Mouse (Mus musculus) hindbrain, embryonic 14.5 days (tissue): ENCODE measurements around the gene Tbl1x. TPM values are rescaled to one million over a fixed set of nuclear protein-coding genes. Genes with fewer than 3 reads are reported as not detected.
"Not testable (repeated sequence)": the region's sequence is repeated elsewhere in the genome, so short reads cannot be mapped to it uniquely, and the experiment has no call there.

Experiments used
- ATAC-seq: fragments of 200-750 bp; cut with Nextera tagmentation; 2 replicates; pipeline ENCODE4 v1.8.0; 2017; ENCODE audit warnings: moderate number of reproducible peaks, mild to moderate bottlenecking, moderate TSS enrichment, moderate library complexity; ENCODE audit not compliant: low FRiP score
- DNase-seq: peaks from one replicate; pipeline ENCODE4 v3.0.0-alpha.2; 2015; ENCODE audit warnings: low spot score
- H3K27ac ChIP-seq: fragments of 300-500 bp; sonication (generic); 2 replicates; pipeline ENCODE4 v1.5.1; 2014; ENCODE audit warnings: mild to moderate bottlenecking, moderate library complexity
- H3K27me3 ChIP-seq: fragments of 300-500 bp; sonication (generic); 2 replicates; pipeline ENCODE4 v1.6.1; 2014; ENCODE audit warnings: mild to moderate bottlenecking, low read length, mixed read lengths; ENCODE audit not compliant: control insufficient read depth, insufficient read depth
- H3K36me3 ChIP-seq: fragments of 300-500 bp; sonication (generic); replicated peaks from 2 replicates; pipeline ENCODE4 v1.6.1; 2014; ENCODE audit not compliant: control insufficient read depth, insufficient read depth
- H3K4me1 ChIP-seq: fragments of 300-500 bp; sonication (generic); replicated peaks from 2 replicates; pipeline ENCODE4 v1.6.1; 2014; ENCODE audit warnings: antibody characterized with exemption, low read length, mixed read lengths; ENCODE audit not compliant: control insufficient read depth, insufficient read depth
- H3K4me2 ChIP-seq: fragments of 300-500 bp; sonication (generic); replicated peaks from 2 replicates; pipeline ENCODE4 v1.6.1; 2014; ENCODE audit warnings: mild to moderate bottlenecking, moderate library complexity
- H3K4me3 ChIP-seq: fragments of 300-500 bp; sonication (generic); replicated peaks from 2 replicates; pipeline ENCODE4 v1.5.1; 2014; ENCODE audit warnings: mild to moderate bottlenecking, low read length
- H3K9ac ChIP-seq: fragments of 300-500 bp; sonication (generic); 2 replicates; pipeline ENCODE4 v1.6.1; 2014
- H3K9me3 ChIP-seq: fragments of 300-500 bp; sonication (generic); 2 replicates; pipeline ENCODE4 v1.6.1; 2016; ENCODE audit warnings: low read length; ENCODE audit not compliant: control insufficient read depth
- WGBS: fragments of 180-500 bp; shearing (Covaris S2); extraction: QIAGEN DNeasy Blood & Tissue Kit; methylation state at CpG from one replicate; pipeline ENCODE4 v1.1.7; 2014; 5-methylcytosine and 5-hydroxymethylcytosine counted together
- polyA plus RNA-seq: library from polyadenylated mRNA; unstranded; fragments of >200 nt; fragmentation: Nextera tagmentation; extraction: Ambion mirVana; gene quantifications from 2 replicates; pipeline ENCODE4 v1.2.1, GENCODE M21; 2014

Gene Tbl1x
- polyA plus RNA-seq, 1 experiment from 2014 or later: 46.0 TPM

DNA sequence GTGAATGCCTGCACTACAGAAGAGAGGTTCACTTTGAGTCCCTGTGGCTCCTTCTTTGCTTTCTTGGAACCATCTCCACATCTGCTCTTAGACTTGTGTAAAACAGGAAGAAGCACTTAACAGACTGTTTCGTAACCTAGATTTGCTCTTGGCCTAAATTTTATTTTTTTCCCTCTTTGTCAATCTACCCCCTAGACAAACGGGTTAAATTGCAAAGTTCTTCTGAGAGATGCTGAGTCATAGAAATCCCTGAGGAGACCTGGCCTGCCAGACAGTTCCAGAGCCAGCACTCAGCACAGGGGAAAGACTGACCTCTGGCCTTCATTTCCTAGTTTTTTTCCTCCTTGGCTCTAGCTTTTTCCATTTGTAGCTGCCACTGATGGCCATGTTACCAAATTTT is 23.1 kb downstream of the Tbl1x start:
- no peak overlapping the region for H3K4me3 ChIP-seq
- H3K27ac ChIP-seq: no peak overlapping the region
- H3K36me3 ChIP-seq: no peaks in the 10 kb centered on the region
- H3K27me3 ChIP-seq: no peaks in the 10 kb centered on the region
- DNase-seq (no peak), ATAC-seq (no peak)
- H3K9me3 ChIP-seq: no peaks in the 10 kb centered on the region
- no peak overlapping the region for H3K9ac ChIP-seq
- no peak overlapping the region for H3K4me2 ChIP-seq
- 88% methylated on average over 2 of the region's 2 CpGs for WGBS
- no peaks in the 10 kb centered on the region for H3K4me1 ChIP-seq

DNA sequence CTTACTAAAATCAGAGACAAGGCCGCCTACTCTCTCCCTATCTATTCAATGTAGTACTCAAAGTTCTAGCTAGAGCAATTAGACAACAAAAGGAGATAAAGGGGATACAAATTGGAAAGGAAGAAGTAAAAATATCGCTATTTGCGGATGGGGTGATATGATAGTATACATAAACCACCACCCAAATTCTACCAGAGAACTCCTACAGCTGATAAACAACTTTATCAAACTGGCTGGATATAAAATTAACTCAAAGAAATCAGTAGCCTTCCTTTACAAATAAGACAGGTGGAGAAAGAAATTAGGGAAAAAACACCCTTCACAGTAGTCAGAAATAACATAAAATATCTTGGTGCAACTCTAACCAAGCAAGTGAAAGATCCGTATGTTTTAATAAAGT is 29.0 kb downstream of the Tbl1x start:
- H3K27me3 ChIP-seq, H3K4me2 ChIP-seq, H3K36me3 ChIP-seq, DNase-seq, H3K4me1 ChIP-seq, H3K9ac ChIP-seq, H3K4me3 ChIP-seq, ATAC-seq, H3K9me3 ChIP-seq, H3K27ac ChIP-seq: not testable (repeated sequence)
- 87% methylated on average over 4 of the region's 4 CpGs for WGBS

- Histone ChIP-seq H3K9me3 (no peaks in the 10 kb centered on the region), H3K27ac (no peak overlapping the region), H3K4me3 (no peak overlapping the region), H3K4me2 (no peak overlapping the region), H3K4me1 (no peaks in the 10 kb centered on the region), H3K9ac (no peak overlapping the region), H3K36me3 (no peaks in the 10 kb centered on the region), H3K27me3 (no peaks in the 10 kb centered on the region)
- DNase-seq (no peak), ATAC-seq (no peak)
Measured at GRCm38 (mm10) chrX:77544003-77544402, 33.2 kb downstream of the Tbl1x start.

- WGBS: 78% methylated on average over 4 of the region's 4 CpGs
- H3K9ac ChIP-seq: no peak overlapping the region
- no peak for ATAC-seq
Measured at GRCm38 (mm10) chrX:77544550-77544949, 33.7 kb downstream of the Tbl1x start.

GRCm38 (mm10) chrX:77545362-77546078 is 34.7 kb downstream of the Tbl1x start:
- ATAC-seq (no peak), DNase-seq (no peak)
- H3K4me2 ChIP-seq: no peak overlapping the region
- no peaks in the 10 kb centered on the region for H3K27me3 ChIP-seq
- H3K27ac ChIP-seq: no peak overlapping the region
- H3K36me3 ChIP-seq: no peaks in the 10 kb centered on the region
- no peaks in the 10 kb centered on the region for H3K4me1 ChIP-seq
- no peaks in the 10 kb centered on the region for H3K9me3 ChIP-seq
- H3K4me3 ChIP-seq: no peak overlapping the region
- no peak overlapping the region for H3K9ac ChIP-seq

More at GRCm38 (mm10) chrX:77544550-77544949, 33.7 kb downstream of the Tbl1x start:
- no peaks in the 10 kb centered on the region for H3K27me3 ChIP-seq
- no peak overlapping the region for H3K4me3 ChIP-seq
- DNase-seq: no peak
- no peaks in the 10 kb centered on the region for H3K4me1 ChIP-seq
- no peak overlapping the region for H3K27ac ChIP-seq
- no peaks in the 10 kb centered on the region for H3K9me3 ChIP-seq
- H3K4me2 ChIP-seq: no peak overlapping the region
- H3K36me3 ChIP-seq: no peaks in the 10 kb centered on the region

DNA sequence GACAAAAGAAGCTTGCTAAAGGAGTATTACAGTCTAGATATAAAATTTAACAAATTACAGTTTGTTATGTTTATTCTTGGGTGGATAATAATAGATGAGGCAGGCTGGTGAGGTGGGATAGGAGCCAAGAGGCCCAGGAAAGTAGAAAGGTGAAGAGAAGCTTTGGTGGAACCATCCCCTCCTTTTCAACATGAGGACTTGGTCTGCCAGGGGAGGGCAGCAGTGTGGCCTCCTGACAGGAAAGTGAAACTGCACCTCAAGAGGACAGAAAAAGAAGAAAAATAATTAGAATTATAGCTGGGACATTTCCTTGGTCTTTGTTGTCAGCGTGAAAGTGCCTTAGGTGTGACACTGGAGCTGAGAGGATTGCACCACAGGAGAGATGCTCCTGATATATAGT is 35.6 kb downstream of the Tbl1x start:
- Histone ChIP-seq H3K4me1 (no peaks in the 10 kb centered on the region), H3K4me2 (no peak overlapping the region), H3K27ac (no peak overlapping the region), H3K27me3 (no peaks in the 10 kb centered on the region), H3K9me3 (no peaks in the 10 kb centered on the region), H3K4me3 (no peak overlapping the region), H3K9ac (no peak overlapping the region), H3K36me3 (no peaks in the 10 kb centered on the region)
- ATAC-seq: no peak
- 73% methylated on average over 1 of the region's 1 CpGs for WGBS
- DNase-seq: no peak

- Histone ChIP-seq H3K4me2 (no peak overlapping the region), H3K9ac (no peak overlapping the region), H3K4me3 (no peak overlapping the region), H3K27ac (no peak overlapping the region), H3K4me1 (no peaks in the 10 kb centered on the region), H3K27me3 (no peaks in the 10 kb centered on the region), H3K36me3 (no peaks in the 10 kb centered on the region), H3K9me3 (no peaks in the 10 kb centered on the region)
- 87% methylated on average over 1 of the region's 1 CpGs for WGBS
- DNase-seq (no peak), ATAC-seq (no peak)
Measured at GRCm38 (mm10) chrX:77548951-77549350, 38.1 kb downstream of the Tbl1x start.

GRCm38 (mm10) chrX:77550388-77550787 is 39.6 kb downstream of the Tbl1x start:
- H3K27ac ChIP-seq: no peak overlapping the region
- ATAC-seq: no peak
- H3K4me2 ChIP-seq: no peak overlapping the region
- H3K9me3 ChIP-seq: no peaks in the 10 kb centered on the region
- H3K4me3 ChIP-seq: no peak overlapping the region
- no peak overlapping the region for H3K9ac ChIP-seq
- H3K4me1 ChIP-seq: no peaks in the 10 kb centered on the region
- H3K36me3 ChIP-seq: no peaks in the 10 kb centered on the region
- DNase-seq: no peak
- no peaks in the 10 kb centered on the region for H3K27me3 ChIP-seq

- no peak overlapping the region for H3K9ac ChIP-seq
- no peaks in the 10 kb centered on the region for H3K36me3 ChIP-seq
- H3K4me2 ChIP-seq: no peak overlapping the region
- no peak for DNase-seq
- H3K27me3 ChIP-seq: no peaks in the 10 kb centered on the region
- ATAC-seq: no peak
- no peaks in the 10 kb centered on the region for H3K4me1 ChIP-seq
- H3K9me3 ChIP-seq: no peaks in the 10 kb centered on the region
- H3K27ac ChIP-seq: no peak overlapping the region
- no peak overlapping the region for H3K4me3 ChIP-seq
Measured at GRCm38 (mm10) chrX:77551306-77551705, 40.5 kb downstream of the Tbl1x start.

- ATAC-seq (no peak), DNase-seq (no peak)
- H3K27me3 ChIP-seq: no peaks in the 10 kb centered on the region
- H3K4me2 ChIP-seq: no peak overlapping the region
- no peaks in the 10 kb centered on the region for H3K4me1 ChIP-seq
- H3K9me3 ChIP-seq: no peaks in the 10 kb centered on the region
- no peak overlapping the region for H3K27ac ChIP-seq
- no peak overlapping the region for H3K4me3 ChIP-seq
- no peaks in the 10 kb centered on the region for H3K36me3 ChIP-seq
- no peak overlapping the region for H3K9ac ChIP-seq
- 84% methylated on average over 3 of the region's 3 CpGs for WGBS
Measured at GRCm38 (mm10) chrX:77552088-77552487, 41.3 kb downstream of the Tbl1x start.
